Mouse (Mus musculus) embryonic fibroblast, embryonic 13.5 days (primary cell): ENCODE results near the gene Immp2l. TPM values are rescaled to one million over a fixed set of nuclear protein-coding genes. Genes with fewer than 3 reads are reported as not detected.

Experiments
- H3K27ac ChIP-seq: 2 replicates; pipeline ENCODE4 v1.5.1; 2012; ENCODE audit warnings: low read length, control low read depth, inconsistent platforms; ENCODE audit not compliant: insufficient read depth
- H3K4me1 ChIP-seq: 2 replicates; pipeline ENCODE4 v1.6.1; 2011; ENCODE audit warnings: low read length; ENCODE audit not compliant: control insufficient read depth, insufficient read depth
- H3K4me3 ChIP-seq: 2 replicates; pipeline ENCODE4 v1.5.1; 2011; ENCODE audit warnings: mild to moderate bottlenecking, control low read depth, low read length; ENCODE audit not compliant: insufficient read depth
- CTCF ChIP-seq: IDR thresholded peaks from 2 replicates; pipeline ENCODE4 v1.5.1; 2011; ENCODE audit warnings: mild to moderate bottlenecking, control low read depth, low read length, moderate library complexity, borderline replicate concordance; ENCODE audit not compliant: insufficient read depth
- POLR2A ChIP-seq: IDR thresholded peaks from 2 replicates; pipeline ENCODE4 v1.6.1; 2011; ENCODE audit warnings: low read depth, mild to moderate bottlenecking, control low read depth, low read length, moderate library complexity
- polyA plus RNA-seq: library from polyadenylated mRNA; stranded (reverse); fragments of >200 nt; gene quantifications from 2 replicates; pipeline ENCODE4 v1.2.4, GENCODE M21; 2011; ENCODE audit warnings: low read depth; ENCODE audit not compliant: missing spikeins, insufficient read length

The Immp2l gene
- polyA plus RNA-seq, 1 experiment = 2.9 TPM

DNA sequence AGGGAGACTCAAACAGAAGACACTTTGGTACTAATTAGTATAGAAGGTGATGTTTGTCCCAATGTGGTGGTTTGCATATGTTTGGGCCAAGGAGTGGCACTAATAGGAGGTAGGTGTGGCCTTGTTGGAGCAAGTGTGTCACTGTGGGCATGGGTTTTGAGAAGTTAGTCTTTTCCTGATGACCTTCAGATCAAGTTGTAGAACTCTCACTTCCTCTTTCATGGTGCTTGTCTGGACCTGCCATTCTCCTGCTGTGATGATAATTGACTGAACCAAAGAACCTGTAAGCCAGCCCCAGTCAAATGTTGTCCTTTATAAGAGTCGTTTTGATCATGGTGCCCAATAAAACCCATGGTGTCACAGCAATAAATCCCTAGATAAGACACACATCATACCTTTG, 967.5 kb downstream of the Immp2l start:
- H3K4me3 ChIP-seq = no peak overlapping the region
- TF ChIP-seq CTCF (no peak), POLR2A (no peak)
- H3K27ac ChIP-seq = no peak overlapping the region
- H3K4me1 ChIP-seq = no peaks in the 10 kb centered on the region
